Mouse (Mus musculus) adrenal gland, postnatal 0 days (tissue): ENCODE data around the gene Clvs2. TPM values are rescaled to one million over a fixed set of nuclear protein-coding genes. Genes with fewer than 3 reads are reported as not detected.

Experiments
- polyA plus RNA-seq: library from polyadenylated mRNA; unstranded; fragments of >200 nt; fragmentation: Nextera tagmentation; extraction: Ambion mirVana; gene quantifications from 2 replicates; pipeline ENCODE4 v1.2.1, GENCODE M21; 2015

Gene Clvs2
- 1.0 and 5.1 TPM in 2 replicates for polyA plus RNA-seq

DNA sequence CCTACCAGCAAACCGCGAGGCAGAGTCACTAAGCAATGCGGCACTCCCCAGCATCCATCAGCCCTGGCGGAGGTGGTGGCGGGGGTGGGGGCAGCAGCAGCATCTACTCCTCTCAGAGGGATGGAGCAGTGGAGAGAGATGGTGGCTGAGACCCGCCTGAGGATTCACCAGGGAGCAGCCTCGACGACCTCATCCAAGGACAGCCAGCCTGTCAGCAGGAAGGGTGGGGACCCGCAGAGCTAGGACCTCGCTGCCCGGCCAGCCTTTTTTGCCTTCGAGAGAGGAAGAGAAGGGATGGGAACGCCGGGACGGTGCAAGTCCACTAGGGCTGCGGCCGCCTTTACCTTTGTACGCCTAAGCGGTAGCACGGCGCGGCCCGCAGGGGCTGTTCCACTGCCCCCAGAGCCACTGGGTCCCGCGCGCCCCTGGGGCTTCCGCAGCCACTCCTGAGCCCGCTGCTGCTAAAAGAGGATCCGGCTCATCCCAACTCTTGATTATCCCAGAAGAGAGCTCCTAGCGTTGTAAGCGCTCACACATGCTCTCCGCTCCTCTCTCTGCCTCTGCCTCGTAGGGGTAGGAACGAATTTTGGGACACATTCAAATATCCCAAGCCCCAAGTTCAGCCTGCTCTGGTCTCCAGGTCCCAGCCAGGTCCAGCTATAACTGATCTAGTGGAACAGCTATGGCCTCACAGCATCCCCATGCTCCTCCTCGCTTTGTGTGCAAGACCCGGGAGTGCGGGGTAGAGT lies at the start of gene Clvs2:
Gene Clvs2, minus strand, starts transcription at position 639 of the 749 bp plus-strand sequence.

Other genes starting within 250 kb of the Clvs2 start
- 0.19 TPM in 1 of 2 replicates, not detected in the other for gene Sult3a2, start 161.9 kb upstream of the Clvs2 start, polyA plus RNA-seq
- not detected in 2 replicates for gene Sult3a1, start 233.0 kb upstream of the Clvs2 start, polyA plus RNA-seq